Mouse (Mus musculus) left cerebral cortex, adult 9 months (tissue): ENCODE measurements at regions not wholly inside any gene's neighbourhood (a gene's known extent, or its start where the extent isn't known, plus 50 kb on each side); places are given as distances from the start of the nearest gene placed in this dataset.
A peak's percentile ranks its signal among the peaks of the same experiment; 100 is the strongest.

ENCODE experiments used
- DNase-seq, 2 experiments: peaks; one replicate each; pipeline ENCODE4 v3.0.0; 2022; ENCODE audit warnings: low spot score in 2 of 2

GRCm38 (mm10) chr13:110580570-110580969 is 185.7 kb downstream of the Plk2 start:
- DNase-seq = no peak

- DNase-seq = no peak
These were observed 189.9 kb downstream of the Plk2 start for GRCm38 (mm10) chr13:110584765-110585164.

- DNase-seq = no peak
These were observed 199.8 kb downstream of the Plk2 start for GRCm38 (mm10) chr13:110594630-110595029.

GRCm38 (mm10) chr13:110599666-110600065 is 204.8 kb downstream of the Plk2 start:
- DNase-seq = no peak

GRCm38 (mm10) chr13:110600377-110600776 is 205.5 kb downstream of the Plk2 start:
- no peak for DNase-seq

- no peak for DNase-seq
These were observed 206.5 kb downstream of the Plk2 start for GRCm38 (mm10) chr13:110601352-110601751.

- DNase-seq = no peak
These were observed 207.0 kb downstream of the Plk2 start for GRCm38 (mm10) chr13:110601840-110602239.

GRCm38 (mm10) chr13:110602894-110603293 is 208.0 kb downstream of the Plk2 start:
- no peak for DNase-seq

GRCm38 (mm10) chr13:110619010-110619409 is 224.2 kb downstream of the Plk2 start:
- DNase-seq = peak in 1 of 2 experiments; percentile 88

- peak in 1 of 2 experiments; percentile 47 for DNase-seq
These were observed 232.3 kb downstream of the Plk2 start for GRCm38 (mm10) chr13:110627136-110627535.

- peak; percentile 92 to 93 for DNase-seq
These were observed 232.9 kb downstream of the Plk2 start for GRCm38 (mm10) chr13:110627732-110628131.

GRCm38 (mm10) chr13:110628201-110628600 is 233.4 kb downstream of the Plk2 start:
- DNase-seq = no peak

- DNase-seq = no peak
These were observed 238.5 kb downstream of the Plk2 start for GRCm38 (mm10) chr13:110633261-110633781.

GRCm38 (mm10) chr13:110633899-110634298 is 239.1 kb downstream of the Plk2 start:
- DNase-seq = no peak

- no peak for DNase-seq
These were observed 247.9 kb downstream of the Plk2 start for GRCm38 (mm10) chr13:110642792-110643191.

GRCm38 (mm10) chr13:110643198-110643896 is 248.5 kb downstream of the Plk2 start:
- peak in 1 of 2 experiments; percentile 36 for DNase-seq

- no peak for DNase-seq
These were observed 249.0 kb downstream of the Plk2 start for GRCm38 (mm10) chr13:110643897-110644213.

- DNase-seq = no peak
These were observed 254.5 kb downstream of the Plk2 start for GRCm38 (mm10) chr13:110649378-110649777.

GRCm38 (mm10) chr13:110649870-110650497 is 255.1 kb downstream of the Plk2 start:
- DNase-seq = peak; percentile 56 to 75

- no peak for DNase-seq
These were observed 257.4 kb downstream of the Plk2 start for GRCm38 (mm10) chr13:110652201-110652600.

GRCm38 (mm10) chr13:110665073-110665800 is 270.4 kb downstream of the Plk2 start:
- no peak for DNase-seq

- DNase-seq = no peak
These were observed 272.6 kb downstream of the Plk2 start for GRCm38 (mm10) chr13:110667276-110667956.
